Mouse (Mus musculus) kidney, postnatal 4 days (tissue): ENCODE measurements around the gene Snrpa1.
A peak's percentile ranks its signal among the peaks of the same experiment; 100 is the strongest.

Source experiments
- DNase-seq, 2 experiments: peaks; one replicate each; pipeline ENCODE4 v3.0.0; 2021; ENCODE audit warnings: mixed read lengths in 2 of 2

Snrpa1 gene

GRCm38 (mm10) chr7:66080231-66080613, 21.4 kb downstream of the Snrpa1 start:
- DNase-seq = peak in 1 of 2 experiments; percentile 21

DNA sequence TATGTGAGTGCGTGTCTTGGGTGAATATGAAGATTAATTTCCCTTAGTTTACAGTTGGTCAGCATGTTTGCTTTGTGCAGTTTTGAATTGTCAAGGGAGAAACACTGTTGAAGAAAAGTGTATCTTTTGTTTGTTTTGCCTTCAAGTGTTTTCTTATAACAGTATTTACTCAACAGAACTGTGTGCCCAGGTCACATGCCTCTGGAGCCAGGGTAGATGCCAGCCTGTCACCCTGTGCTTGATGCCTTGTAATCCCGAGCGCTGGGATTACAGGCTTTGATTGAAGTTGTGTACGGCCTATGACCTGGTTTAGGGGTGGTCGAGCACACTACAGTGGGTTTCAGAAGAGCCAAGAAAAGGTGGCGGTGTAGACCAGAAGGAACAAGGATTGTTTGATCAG, 25.0 kb downstream of the Snrpa1 start:
- DNase-seq = no peak

- no peak for DNase-seq
Measured at GRCm38 (mm10) chr7:66084546-66084945, 25.7 kb downstream of the Snrpa1 start.

- no peak for DNase-seq
Measured at GRCm38 (mm10) chr7:66087652-66088051, 28.8 kb downstream of the Snrpa1 start.

DNA sequence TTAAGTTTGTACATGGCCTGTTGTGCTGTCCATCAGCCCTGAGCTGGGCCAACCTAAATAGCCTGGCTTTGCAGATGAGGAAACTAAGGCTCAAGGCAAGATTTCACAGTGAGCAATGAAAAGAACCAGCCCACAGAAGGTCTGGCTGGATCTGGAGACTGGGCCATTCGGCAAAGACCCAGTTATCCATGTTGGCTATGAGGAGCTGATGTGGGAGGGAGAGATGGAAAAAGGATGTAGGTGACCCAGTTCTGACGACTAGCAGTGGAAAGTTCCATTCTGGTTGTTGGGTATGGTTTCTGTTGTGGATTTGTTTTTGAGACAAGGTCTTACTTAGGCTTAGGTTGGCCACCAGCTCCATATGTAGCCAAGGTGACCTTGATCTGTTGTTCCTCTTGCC, 29.3 kb downstream of the Snrpa1 start:
- DNase-seq = no peak

- DNase-seq = no peak
Measured at GRCm38 (mm10) chr7:66090676-66091190, 31.9 kb downstream of the Snrpa1 start.

DNA sequence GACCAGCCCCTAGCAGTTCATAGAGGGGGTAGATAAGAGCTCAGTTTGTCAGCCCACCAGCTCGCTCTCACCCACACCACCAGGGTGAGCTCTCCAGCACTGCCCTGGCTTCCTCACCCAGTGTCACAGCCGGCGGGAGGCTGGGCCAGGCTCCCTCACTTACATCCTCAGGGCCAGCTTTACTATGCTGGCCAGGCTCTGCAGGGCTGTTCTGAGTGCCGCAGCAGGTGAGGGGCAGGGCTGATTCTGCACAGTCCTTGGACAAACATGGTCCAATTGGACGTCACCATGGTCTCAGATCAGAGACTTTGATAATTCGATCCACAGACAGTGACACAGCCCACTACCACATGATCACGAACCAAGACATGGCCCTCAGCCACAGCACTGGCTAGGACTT, 32.8 kb downstream of the Snrpa1 start:
- no peak for DNase-seq

GRCm38 (mm10) chr7:66092656-66093055, 33.9 kb downstream of the Snrpa1 start:
- DNase-seq = no peak

- no peak for DNase-seq
Measured at GRCm38 (mm10) chr7:66094141-66094540, 35.3 kb downstream of the Snrpa1 start.

- DNase-seq = no peak
Measured at GRCm38 (mm10) chr7:66098803-66099202, 40.0 kb downstream of the Snrpa1 start.

DNA sequence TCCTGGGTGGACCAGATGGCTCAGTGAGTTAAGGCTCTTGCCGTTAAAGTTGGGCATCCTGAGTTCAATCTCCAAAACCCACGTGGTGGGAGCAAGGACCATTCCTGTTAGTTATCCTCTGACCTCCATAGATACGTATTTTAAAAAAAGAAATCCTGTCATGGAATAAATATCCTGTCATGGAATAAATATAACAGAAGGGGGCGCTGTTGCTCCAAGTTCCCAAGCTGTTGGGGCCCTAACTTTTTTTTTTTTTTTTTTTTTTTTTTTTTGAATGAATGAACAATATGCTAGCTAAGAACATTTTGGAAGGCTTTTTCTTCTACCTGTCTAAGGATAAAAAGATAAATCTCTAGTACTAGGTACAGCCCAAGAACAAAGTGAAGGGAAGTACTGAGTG, 43.1 kb downstream of the Snrpa1 start:
- DNase-seq = no peak

DNA sequence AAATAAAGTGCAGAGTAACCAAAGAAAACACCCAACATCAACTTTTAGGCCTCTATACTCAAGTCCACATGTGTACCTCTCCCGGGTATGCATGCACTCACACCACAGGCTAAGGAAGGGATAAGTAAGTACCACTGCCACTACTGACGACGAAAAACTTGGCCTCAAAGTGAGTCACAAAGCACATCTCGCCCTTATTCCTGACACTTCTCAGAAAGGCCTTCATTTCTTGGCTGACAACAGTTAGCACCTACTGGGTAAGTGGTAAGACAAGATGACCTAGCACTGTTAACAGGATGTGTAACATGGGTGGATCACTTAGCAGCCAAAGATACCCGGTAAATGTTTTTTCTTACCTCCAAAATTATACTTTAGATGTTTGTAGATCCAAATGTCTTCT, 45.7 kb downstream of the Snrpa1 start:
- no peak for DNase-seq

DNA sequence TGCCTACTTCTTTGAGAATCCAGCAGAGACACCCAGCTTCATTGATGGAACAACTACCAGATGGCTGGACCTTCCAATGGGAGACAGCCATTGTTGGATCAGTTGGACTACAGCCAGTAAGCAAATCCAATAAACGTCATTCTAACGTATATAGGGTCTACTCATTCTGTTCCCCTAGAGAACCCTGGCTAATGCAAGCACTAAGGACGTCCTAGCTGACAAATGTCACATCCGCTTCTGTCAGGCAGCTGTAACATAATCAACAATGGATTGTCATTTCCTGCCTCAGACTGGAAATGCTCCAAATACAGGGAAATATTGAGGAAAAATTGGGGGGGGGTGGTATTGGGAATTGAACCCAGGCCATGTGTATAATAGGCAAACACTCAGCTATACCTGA, 47.0 kb downstream of the Snrpa1 start:
- no peak for DNase-seq

- no peak for DNase-seq
Measured at GRCm38 (mm10) chr7:66106581-66107056, 47.8 kb downstream of the Snrpa1 start.

GRCm38 (mm10) chr7:66107206-66107605, 48.4 kb downstream of the Snrpa1 start:
- no peak for DNase-seq

DNA sequence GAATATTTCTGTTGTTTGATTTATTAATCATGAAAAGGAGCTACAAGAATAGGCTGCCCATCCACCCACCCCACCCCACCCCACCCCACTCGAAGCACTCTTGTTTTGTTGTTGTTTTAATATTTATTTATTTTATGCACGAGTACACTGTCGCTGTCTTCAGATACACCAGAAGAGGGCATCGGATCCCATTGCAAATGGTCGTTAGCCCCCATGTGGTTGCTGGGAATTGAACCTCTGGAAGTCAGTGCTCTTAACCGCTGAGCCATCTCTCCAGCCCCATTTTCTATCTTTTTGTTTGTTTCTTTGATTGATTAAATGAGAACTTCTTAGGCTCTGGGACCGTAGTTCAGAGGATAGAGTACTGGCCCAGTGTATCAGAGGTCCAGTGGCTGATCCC, 49.1 kb downstream of the Snrpa1 start:
- DNase-seq = peak; percentile 39 to 56

DNA sequence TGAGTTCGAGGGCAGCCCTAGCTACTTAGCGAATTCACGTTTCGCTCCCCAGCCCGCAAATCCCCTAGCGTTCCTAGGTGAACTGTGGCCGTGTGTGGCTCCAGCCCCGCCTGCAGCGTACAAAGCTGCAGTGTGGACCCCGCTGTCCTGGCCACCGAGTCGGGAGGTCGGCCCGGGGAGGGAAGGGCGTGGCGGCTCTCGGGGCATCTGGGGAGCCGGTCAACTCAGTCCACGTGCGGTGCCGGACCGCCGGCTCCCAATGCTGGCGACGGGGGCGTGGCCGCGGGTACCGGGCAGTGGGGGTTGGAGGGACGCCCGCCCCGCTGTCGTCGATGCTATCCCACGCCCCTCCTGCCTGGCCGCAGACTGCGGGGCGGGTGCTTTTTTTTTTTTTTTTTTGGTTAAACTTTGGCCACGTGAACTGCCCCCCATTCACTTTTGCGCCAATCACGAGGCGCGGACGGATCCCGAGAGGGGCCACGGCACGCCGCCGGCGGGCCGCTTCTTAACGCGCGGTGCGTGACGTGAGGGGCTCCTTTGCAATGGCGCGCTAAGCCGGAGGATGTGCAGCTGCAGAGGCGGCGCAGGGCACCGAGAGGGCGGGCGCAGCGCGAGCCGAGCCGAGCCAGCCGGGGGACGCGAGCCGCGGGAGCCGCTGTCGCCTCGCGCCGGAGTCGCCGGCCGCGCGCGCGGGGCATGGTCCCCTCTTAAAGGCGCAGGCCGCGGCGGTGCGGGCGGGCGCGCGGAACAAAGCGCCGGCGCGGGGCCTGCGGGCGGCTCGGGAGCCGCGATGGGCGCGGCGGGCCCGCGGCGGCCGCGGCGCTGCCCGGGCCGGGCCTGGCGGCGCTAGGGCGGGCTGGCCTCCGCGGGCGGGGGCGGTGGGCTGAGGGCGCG, 50.4 kb downstream of the Snrpa1 start, which contains the start of gene Chsy1:
Gene Chsy1 (plus strand): TSS at position 555 of the 894 bp plus-strand sequence.
- DNase-seq = peak; percentile 92 to 95

GRCm38 (mm10) chr7:66109855-66110635, 51.2 kb downstream of the Snrpa1 start:
- DNase-seq = peak; percentile 54 to 74

DNA sequence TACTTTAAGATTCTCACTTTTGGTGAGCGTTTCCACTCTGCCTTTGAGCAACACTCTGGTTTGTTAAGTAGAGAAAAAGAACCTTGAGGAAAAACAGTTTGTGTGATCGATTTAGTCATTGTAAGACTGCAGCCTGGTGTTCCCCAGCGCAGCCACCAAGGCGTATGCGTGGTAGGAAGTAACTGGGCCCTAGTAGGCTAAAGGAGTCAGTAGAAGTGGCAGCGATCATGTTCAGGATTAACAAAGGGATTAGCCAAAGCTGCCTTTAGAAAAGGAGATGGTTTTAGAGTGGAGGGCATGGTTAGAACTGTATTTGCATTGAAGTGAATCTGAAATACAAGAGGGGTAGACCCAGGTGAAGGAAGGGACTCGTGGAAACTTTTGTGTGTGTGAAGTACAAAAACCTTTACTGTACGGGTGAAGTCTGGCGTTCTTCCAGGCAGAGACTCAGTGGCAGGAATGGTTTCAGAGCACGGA, 51.9 kb downstream of the Snrpa1 start:
- DNase-seq = peak in 1 of 2 experiments; percentile 38

GRCm38 (mm10) chr7:66111211-66111610, 52.4 kb downstream of the Snrpa1 start:
- no peak for DNase-seq

- DNase-seq = no peak
Measured at GRCm38 (mm10) chr7:66113561-66113960, 54.8 kb downstream of the Snrpa1 start.

DNA sequence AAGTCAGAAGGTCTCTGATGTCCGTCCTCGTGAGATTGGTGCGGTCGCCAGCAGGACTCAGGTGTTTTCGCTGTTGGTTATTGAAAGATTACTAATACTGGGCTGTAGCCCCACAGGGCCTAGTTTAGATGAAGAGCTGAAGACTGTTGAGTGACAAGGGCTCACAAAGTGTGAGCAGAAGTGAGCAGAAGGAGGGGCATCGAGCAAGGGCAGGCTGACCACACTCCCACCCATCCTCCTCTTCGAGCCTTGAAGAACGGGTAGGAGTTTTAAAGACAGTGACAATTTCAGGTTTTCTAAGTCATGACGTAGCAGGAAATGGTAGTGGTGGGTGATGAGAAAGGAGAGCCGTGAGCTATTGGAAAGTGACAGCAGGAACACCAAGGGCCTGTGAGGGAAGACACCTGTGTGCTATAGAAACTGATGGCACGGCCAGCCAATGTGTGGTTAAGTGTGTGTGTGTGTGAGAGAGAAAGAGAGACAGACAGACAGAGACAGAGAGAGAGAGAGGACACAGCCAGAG, 57.1 kb downstream of the Snrpa1 start:
- DNase-seq = no peak

DNA sequence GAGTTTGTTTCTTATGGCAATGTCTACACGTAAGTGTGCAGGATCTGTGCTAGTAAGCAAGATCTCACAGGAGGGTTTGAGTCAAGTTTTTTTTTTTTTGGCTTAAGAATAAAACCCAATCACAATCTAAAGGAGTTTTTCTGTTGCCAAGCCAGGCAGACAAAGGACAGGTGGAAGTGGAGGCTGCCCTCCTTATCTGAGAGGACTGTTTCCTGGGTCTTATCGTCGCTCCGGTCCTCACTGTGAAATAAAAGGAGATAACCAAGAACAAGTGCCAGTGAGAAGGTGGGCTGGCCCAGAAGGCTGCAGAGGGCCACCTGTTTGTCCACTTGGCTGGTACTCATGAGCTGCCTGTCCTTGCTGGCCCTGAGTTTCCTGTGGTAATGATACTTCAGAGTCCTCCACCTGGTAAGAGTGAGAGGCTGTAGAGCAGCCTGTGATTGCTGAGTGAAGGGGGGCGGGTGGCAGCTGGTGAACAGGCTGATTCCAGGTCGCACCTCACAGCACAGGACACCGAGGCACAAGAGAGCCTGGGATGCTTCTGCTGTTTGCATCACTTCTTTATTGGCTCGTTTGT, 58.2 kb downstream of the Snrpa1 start:
- no peak for DNase-seq
